Mouse (Mus musculus) layer of hippocampus, postnatal 25 days (tissue): ENCODE measurements around the gene Fktn. TPM values are rescaled to one million over a fixed set of nuclear protein-coding genes. Genes with fewer than 3 reads are reported as not detected.

ENCODE experiments used
- DNase-seq, 2 experiments: peaks; one replicate each; pipeline ENCODE4 v3.0.0; 2022; ENCODE audit warnings: mixed read lengths in 2 of 2, low spot score in 1 of 2; ENCODE audit errors: extremely low spot score in 1 of 2
- total RNA-seq, 2 experiments: library from RNA; stranded (reverse); gene quantifications; 2 replicates each; pipeline ENCODE4 v1.2.3; 2021

Gene Fktn
- total RNA-seq, 2 experiments from 2014 or later = 31.5 to 32.1 TPM

GRCm38 (mm10) chr4:53825821-53826605 is 112.2 kb downstream of the Fktn start, which contains the start of gene Tmem38b:
TSS of gene Tmem38b (plus strand) at chr4:53826045.
- DNase-seq = peak; percentile 62 to 71

GRCm38 (mm10) chr4:53826641-53827248 is 112.9 kb downstream of the Fktn start:
- DNase-seq = no peak

Other genes with a start within 250 kb of the Fktn start
- gene Fsd1l, start 82.5 kb upstream of the Fktn start, total RNA-seq = 10 to 100 TPM; 32.3 to 33.3 TPM
- under 1 TPM in 1 of 2 experiments, not detected in 1; 0.12 TPM for gene Tal2, start 65.7 kb downstream of the Fktn start, total RNA-seq
- gene Tmem38b, start 112.0 kb downstream of the Fktn start, total RNA-seq = 10 to 100 TPM; 17.9 to 20.2 TPM